Mouse (Mus musculus) MEL (cell line): ENCODE results near the gene Fmr1. TPM values are rescaled to one million over a fixed set of nuclear protein-coding genes. Genes with fewer than 3 reads are reported as not detected.

Experiments
- polyA plus RNA-seq, 2 experiments: library from polyadenylated mRNA; stranded (reverse) in 1 of 2; unstranded in 1 of 2; fragments of >175 nt in 1 of 2; fragments of >200 nt in 1 of 2; gene quantifications; 2 replicates each; pipeline versions ENCODE4 v1.2.1 to v1.2.4; 2012; ENCODE audit warnings: low replicate concordance in 2 of 2, low read depth in 1 of 2; ENCODE audit not compliant: insufficient read length in 2 of 2, insufficient read depth in 1 of 2, missing spikeins in 1 of 2
- total RNA-seq: library from RNA; depleted of rRNA; stranded (reverse); fragments of 300-350 nt; gene quantifications from 2 replicates; pipeline ENCODE4 v1.2.3, GENCODE M21; 2012; rRNA removed

The Fmr1 gene
- total and polyA plus RNA-seq, 3 experiments: 30.0 to 255 (median 54.5) TPM

Other genes with a start within 250 kb of the Fmr1 start
- not detected in 2 replicates for gene Fmr1nb, start 83.3 kb downstream of the Fmr1 start, total RNA-seq
- not detected for gene Fmr1nb, start 83.3 kb downstream of the Fmr1 start, polyA plus RNA-seq
- gene Gm14698, start 142.6 kb downstream of the Fmr1 start, total RNA-seq: 0.42 and 1.2 TPM in 2 replicates
- 1 to 10 TPM in 1 of 2 experiments, not detected in 1; 5.4 TPM for gene Gm14698, start 142.6 kb downstream of the Fmr1 start, polyA plus RNA-seq
- not detected in 2 replicates for gene Gm6812, start 214.5 kb downstream of the Fmr1 start, total RNA-seq
- not detected for gene Gm6812, start 214.5 kb downstream of the Fmr1 start, polyA plus RNA-seq